Mouse (Mus musculus) heart, postnatal 0 days (tissue): ENCODE results near the gene Tmco4. TPM values are rescaled to one million over a fixed set of nuclear protein-coding genes. Genes with fewer than 3 reads are reported as not detected.

Source experiments
- ATAC-seq: fragments of 200-750 bp; cut with Nextera tagmentation; 2 replicates; pipeline ENCODE4 v1.8.0; 2017; ENCODE audit warnings: low read depth, moderate number of reproducible peaks, moderate library complexity; ENCODE audit not compliant: insufficient read depth
- DNase-seq: peaks from one replicate; pipeline ENCODE4 v3.0.0-alpha.2; 2016; ENCODE audit warnings: low spot score
- H3K27ac ChIP-seq: fragments of 300-500 bp; sonication (generic); 2 replicates; pipeline ENCODE4 v1.5.1; 2014; ENCODE audit warnings: low read depth, mild to moderate bottlenecking
- H3K27me3 ChIP-seq: fragments of 300-500 bp; sonication (generic); 2 replicates; pipeline ENCODE4 v1.6.1; 2014; ENCODE audit warnings: low read length, mixed read lengths; ENCODE audit not compliant: control insufficient read depth, insufficient read depth
- H3K36me3 ChIP-seq: fragments of 300-500 bp; sonication (generic); replicated peaks from 2 replicates; pipeline ENCODE4 v1.6.1; 2014; ENCODE audit warnings: low read length, mixed read lengths; ENCODE audit not compliant: control insufficient read depth, insufficient read depth
- H3K4me1 ChIP-seq: fragments of 300-500 bp; sonication (generic); 2 replicates; pipeline ENCODE4 v1.6.1; 2014; ENCODE audit warnings: antibody characterized with exemption; ENCODE audit not compliant: control insufficient read depth, insufficient read depth
- H3K4me2 ChIP-seq: fragments of 300-500 bp; sonication (generic); 2 replicates; pipeline ENCODE4 v1.6.1; 2014; ENCODE audit warnings: low read depth, mild to moderate bottlenecking, low read length, moderate library complexity
- H3K4me3 ChIP-seq: fragments of 300-500 bp; sonication (generic); 2 replicates; pipeline ENCODE4 v1.5.1; 2014; ENCODE audit warnings: low read depth, low read length
- H3K9ac ChIP-seq: fragments of 300-500 bp; sonication (generic); replicated peaks from 2 replicates; pipeline ENCODE4 v1.6.1; 2014; ENCODE audit warnings: low read depth, low read length, mixed read lengths
- H3K9me3 ChIP-seq: fragments of 300-500 bp; sonication (generic); replicated peaks from 2 replicates; pipeline ENCODE4 v1.6.1; 2016; ENCODE audit warnings: low read length; ENCODE audit not compliant: control insufficient read depth
- CTCF ChIP-seq: IDR thresholded peaks from 2 replicates; pipeline ENCODE4 v1.5.1; 2016; ENCODE audit warnings: antibody characterized with exemption, control low read depth, low read depth
- EP300 ChIP-seq: IDR thresholded peaks from 2 replicates; pipeline ENCODE4 v1.6.1; 2016; ENCODE audit warnings: antibody characterized with exemption, low read depth
- WGBS: fragments of 180-500 bp; shearing (Covaris S2); extraction: QIAGEN DNeasy Blood & Tissue Kit; methylation state at CpG from one replicate; pipeline ENCODE4 v1.1.7; 2014; 5-methylcytosine and 5-hydroxymethylcytosine counted together
- polyA plus RNA-seq: library from polyadenylated mRNA; unstranded; fragments of >200 nt; fragmentation: Nextera tagmentation; extraction: Ambion mirVana; gene quantifications from 2 replicates; pipeline ENCODE4 v1.2.1, GENCODE M21; 2015
- total RNA-seq: library from RNA; depleted of rRNA; stranded (reverse); fragments of >200 nt; gene quantifications from 2 replicates; pipeline ENCODE4 v1.2.3, GENCODE M21; 2014; ENCODE audit warnings: low replicate concordance

Tmco4 gene
- total and polyA plus RNA-seq, 2 experiments from 2014 or later, result 7.7 to 16.9 TPM

- TF ChIP-seq EP300, result no peak
- TF ChIP-seq CTCF, result no peak
- H3K4me2 ChIP-seq, result no peak overlapping the region
- 0 out of 2 replicates have a peak, but pooled peaks cover 5% of the 10 kb centered on the region for H3K9me3 ChIP-seq
- H3K27me3 ChIP-seq, result no peaks in the 10 kb centered on the region
- ATAC-seq, result no peak
- no peak overlapping the region for H3K27ac ChIP-seq
- WGBS, result 72% methylated on average over 5 of the region's 5 CpGs
- no peaks in the 10 kb centered on the region for H3K36me3 ChIP-seq
- no peak for DNase-seq
- peaks cover 9% of the 10 kb centered on the region for H3K4me1 ChIP-seq
- H3K9ac ChIP-seq, result no peak overlapping the region
- no peak overlapping the region for H3K4me3 ChIP-seq
Observed at GRCm38 (mm10) chr4:139042611-139043010, 69.9 kb downstream of the Tmco4 start.

DNA sequence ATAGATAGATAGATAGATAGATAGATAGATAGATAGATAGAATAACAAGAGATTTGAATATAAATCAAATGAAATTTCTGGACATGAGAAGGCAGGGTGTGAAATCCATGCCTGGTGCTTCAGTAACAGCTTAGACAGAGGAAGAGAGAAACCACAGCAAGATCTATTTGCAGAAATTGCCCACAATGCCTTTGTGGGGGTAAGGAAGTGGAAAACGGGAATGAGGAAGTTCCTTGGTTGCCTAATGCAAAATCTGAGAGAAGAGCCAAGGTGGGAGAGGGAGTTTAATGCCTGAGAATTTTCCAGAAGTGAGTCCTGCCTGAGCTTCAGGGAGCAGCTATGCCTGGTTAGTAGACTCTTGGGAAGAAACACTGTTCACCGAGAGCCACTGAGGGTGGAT, 70.9 kb downstream of the Tmco4 start:
- ATAC-seq, result no peak
- WGBS, result 85% methylated on average over 2 of the region's 2 CpGs
- Histone ChIP-seq H3K27ac (no peak overlapping the region), H3K27me3 (no peaks in the 10 kb centered on the region), H3K4me1 (no peaks in the 10 kb centered on the region), H3K9ac (no peak overlapping the region), H3K9me3 (0 out of 2 replicates have a peak, but pooled peaks cover 5% of the 10 kb centered on the region), H3K4me3 (no peak overlapping the region), H3K36me3 (no peaks in the 10 kb centered on the region), H3K4me2 (no peak overlapping the region)
- TF ChIP-seq CTCF (no peak), EP300 (no peak)
- DNase-seq, result no peak

DNA sequence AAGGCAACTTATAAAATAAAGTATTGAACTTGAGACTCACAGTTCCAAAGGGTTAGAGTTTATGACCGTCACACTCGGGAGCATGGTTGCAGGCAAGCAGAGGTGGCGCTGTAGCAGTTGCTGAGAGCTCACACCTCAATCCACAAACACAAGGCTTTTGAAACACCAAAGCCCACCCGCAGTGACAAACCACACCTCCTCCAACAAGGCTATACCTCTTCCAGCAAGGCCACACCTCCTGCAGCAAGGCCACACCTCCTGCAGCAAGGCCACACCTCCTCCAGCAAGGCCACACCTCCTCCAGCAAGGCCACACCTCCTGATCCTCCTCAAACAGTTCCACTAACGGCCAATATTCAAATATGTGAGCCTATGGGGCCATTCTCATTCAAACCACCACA, 71.9 kb downstream of the Tmco4 start:
- no peak overlapping the region for H3K9ac ChIP-seq
- TF ChIP-seq CTCF (no peak), EP300 (no peak)
- no peaks in the 10 kb centered on the region for H3K27me3 ChIP-seq
- WGBS, result 85% methylated on average over 5 of the region's 5 CpGs
- no peak overlapping the region for H3K4me2 ChIP-seq
- DNase-seq (no peak), ATAC-seq (no peak)
- no peak overlapping the region for H3K27ac ChIP-seq
- no peaks in the 10 kb centered on the region for H3K36me3 ChIP-seq
- no peaks in the 10 kb centered on the region for H3K4me1 ChIP-seq
- no peak overlapping the region for H3K4me3 ChIP-seq
- H3K9me3 ChIP-seq, result 0 out of 2 replicates have a peak, but pooled peaks cover 5% of the 10 kb centered on the region

GRCm38 (mm10) chr4:139046354-139046753, 73.7 kb downstream of the Tmco4 start:
- H3K4me2 ChIP-seq, result no peak overlapping the region
- no peaks in the 10 kb centered on the region for H3K36me3 ChIP-seq
- H3K4me3 ChIP-seq, result no peak overlapping the region
- no peak for TF ChIP-seq CTCF
- TF ChIP-seq EP300, result no peak
- H3K9ac ChIP-seq, result no peak overlapping the region
- DNase-seq (no peak), ATAC-seq (no peak)
- H3K27ac ChIP-seq, result no peak overlapping the region
- 80% methylated on average over 5 of the region's 5 CpGs for WGBS
- H3K27me3 ChIP-seq, result no peaks in the 10 kb centered on the region
- 0 out of 2 replicates have a peak, but pooled peaks cover 5% of the 10 kb centered on the region for H3K9me3 ChIP-seq
- H3K4me1 ChIP-seq, result no peaks in the 10 kb centered on the region

GRCm38 (mm10) chr4:139048518-139048917, 75.8 kb downstream of the Tmco4 start:
- Histone ChIP-seq H3K4me3 (no peak overlapping the region), H3K27ac (no peak overlapping the region), H3K9ac (no peak overlapping the region), H3K36me3 (no peaks in the 10 kb centered on the region), H3K27me3 (no peaks in the 10 kb centered on the region), H3K9me3 (0 out of 2 replicates have a peak, but pooled peaks cover 5% of the 10 kb centered on the region), H3K4me2 (no peak overlapping the region), H3K4me1 (no peaks in the 10 kb centered on the region)
- DNase-seq (no peak), ATAC-seq (no peak)
- WGBS, result 76% methylated on average over 6 of the region's 6 CpGs
- TF ChIP-seq EP300 (no peak), CTCF (no peak)

DNA sequence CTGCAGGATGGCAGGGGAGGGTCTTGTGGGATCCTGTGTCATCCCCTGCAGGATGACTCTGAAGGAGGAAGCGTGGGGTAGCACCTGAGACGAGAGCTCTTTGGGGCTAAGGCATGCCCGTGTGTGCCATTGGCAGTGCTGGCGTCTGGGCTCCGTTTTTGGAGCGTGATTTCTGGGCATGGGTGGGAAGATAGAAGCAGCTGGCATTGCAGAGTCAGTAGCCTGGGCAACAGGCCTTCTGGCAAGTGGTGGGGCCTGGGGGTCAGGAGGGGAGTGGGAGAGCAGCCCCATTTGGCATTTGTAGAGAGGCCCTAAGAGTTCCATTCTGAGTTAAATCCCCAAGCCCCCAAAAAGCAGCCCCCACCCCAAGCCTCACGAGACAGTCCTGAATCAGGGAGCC, 80.1 kb downstream of the Tmco4 start:
- Histone ChIP-seq H3K27me3 (no peaks in the 10 kb centered on the region), H3K4me2 (no peak overlapping the region), H3K9ac (no peak overlapping the region), H3K9me3 (no peaks in the 10 kb centered on the region), H3K36me3 (no peaks in the 10 kb centered on the region), H3K27ac (no peak overlapping the region), H3K4me1 (peaks cover 14% of the 10 kb centered on the region; the same call in 1 of the 2 replicates), H3K4me3 (no peak overlapping the region)
- DNase-seq (no peak), ATAC-seq (no peak)
- 86% methylated on average over 7 of the region's 7 CpGs for WGBS
- TF ChIP-seq CTCF (no peak), EP300 (no peak)
